Mouse (Mus musculus) small intestine, adult 2 months (tissue): ENCODE data around the gene Hibadh.

Experiments
- CTCF ChIP-seq: fragments of 200-500 bp; IDR thresholded peaks from 2 replicates; pipeline ENCODE4 v1.5.1; 2012; ENCODE audit warnings: low read depth, mild to moderate bottlenecking, control low read depth, inconsistent platforms, low read length, moderate library complexity, mixed read lengths; ENCODE audit not compliant: insufficient replicate concordance, insufficient read length; ENCODE audit errors: extremely low read depth
- POLR2A ChIP-seq: fragments of 200-500 bp; IDR thresholded peaks from 2 replicates; pipeline ENCODE4 v1.6.1; 2012; ENCODE audit warnings: low read depth, mild to moderate bottlenecking, control low read depth, inconsistent platforms, low read length, moderate library complexity

DNA sequence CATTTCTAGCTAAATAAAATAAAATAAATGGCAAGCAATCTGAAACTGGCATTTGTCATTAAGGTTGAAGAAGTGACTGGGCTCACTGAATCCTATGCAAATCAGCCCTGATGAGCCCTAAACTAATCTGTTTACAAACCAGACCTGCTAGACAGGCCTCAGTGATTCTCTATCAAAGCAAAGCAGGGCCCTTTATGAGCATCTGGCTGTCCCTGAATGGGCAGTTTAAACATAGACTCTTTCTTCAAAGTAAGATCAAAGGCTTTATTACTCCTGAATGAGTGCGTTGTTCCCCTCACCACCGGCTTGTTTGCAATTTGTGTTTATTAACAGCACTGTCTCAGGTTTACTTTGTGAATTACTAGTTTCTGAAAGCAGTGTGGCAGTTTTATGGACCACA is 100.3 kb downstream of the Hibadh start:
- no peak for TF ChIP-seq POLR2A
- TF ChIP-seq CTCF = no peak
